Comparison of ENCODE assay signal across 10 mouse cellular contexts in the genomic region with DNA sequence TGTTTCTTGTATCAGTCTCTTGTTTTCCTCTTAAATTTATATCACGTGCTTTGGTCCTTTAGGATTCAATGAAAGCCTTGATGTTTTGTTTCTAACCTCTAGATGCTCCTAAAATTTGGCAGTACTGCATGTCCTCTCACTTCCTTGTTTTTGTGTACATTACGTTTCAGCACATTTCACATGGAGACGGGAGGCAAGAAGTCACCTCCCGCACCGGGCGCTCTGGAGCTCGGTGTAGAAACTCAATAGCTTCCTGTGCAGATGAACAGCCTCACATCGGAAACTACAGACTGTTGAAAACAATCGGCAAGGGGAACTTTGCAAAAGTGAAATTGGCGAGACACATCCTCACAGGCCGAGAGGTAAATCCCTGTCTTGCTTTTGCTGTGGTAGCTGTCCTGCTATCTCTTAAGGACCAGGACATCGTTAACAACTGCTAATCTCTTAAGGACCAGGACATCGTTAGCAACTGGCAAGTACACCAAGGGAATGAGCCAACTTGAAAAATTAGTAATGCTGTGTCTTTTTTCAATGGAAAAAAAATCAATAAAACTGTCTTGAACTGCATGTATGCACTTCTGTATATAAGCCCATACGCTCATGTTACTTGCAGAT. TPM values are rescaled to one million over a fixed set of nuclear protein-coding genes. Genes with fewer than 3 reads are reported as not detected.
DNase-seq lines count a peak whose midpoint lies in the region; ATAC-seq and TF ChIP-seq lines count a peak whose summit lies in the region.
"Had no signal": no experiment of that assay in that cellular context is flagged by ENCODE, and none has a peak within 500 bp of the region (broad histone marks: within the 10 kb centered on the region; RNA-seq: fewer than 3 reads in every experiment).

No protein-coding gene starts in this region.

- no peak overlapping the region for H3K27ac ChIP-seq in liver, embryonic 14.5 days
- H3K27ac ChIP-seq in liver, embryonic 12.5 days, result no peak overlapping the region

- no peak overlapping the region for H3K4me3 ChIP-seq in liver, embryonic 14.5 days (ENCODE audit: insufficient read depth in 1 of 2, low read depth in 2 of 2, low read length in 2 of 2)
- H3K4me3 ChIP-seq in liver, embryonic 12.5 days, result no peak overlapping the region

- WGBS in liver, embryonic 14.5 days (ENCODE audit: insufficient replicate concordance), result 41% methylated on average over 14 of the region's 14 CpGs
- WGBS in liver, embryonic 12.5 days (ENCODE audit: insufficient replicate concordance), result 67% methylated on average over 14 of the region's 14 CpGs

- H3K4me1 ChIP-seq in liver, embryonic 14.5 days (replicated peaks; ENCODE audit: control insufficient read depth in 2 of 2, insufficient read depth in 2 of 2, low read length in 1 of 2), result peaks cover 12 to 14% of the 10 kb centered on the region in 2 experiments; a peak in 3 of 4 replicates
- H3K4me1 ChIP-seq in liver, embryonic 12.5 days, result peaks cover 42% of the 10 kb centered on the region

- no peak overlapping the region for H3K9ac ChIP-seq in liver, embryonic 14.5 days (replicated peaks)
- no peak overlapping the region for H3K9ac ChIP-seq in liver, embryonic 12.5 days

- TF ChIP-seq EP300 in liver, embryonic 14.5 days (IDR thresholded peaks at IDR 0.05; ENCODE audit: low read depth), result peak; percentile 58

- intact Hi-C loops in gastrocnemius, postnatal 36 days (cut with DNase I), result no loop called here
- intact Hi-C loops in heart, postnatal 25 days (cut with DNase I), result no loop called here

- peak; percentile 9 for DNase-seq in gastrocnemius, adult 18-20 months (ENCODE audit: low spot score)
- DNase-seq in gastrocnemius, postnatal 36 days, result no peak
- DNase-seq in liver, embryonic 14.5 days (ENCODE audit: low read depth in 3 of 3, low spot score in 3 of 3), result no peak
- peak; percentile 3 for DNase-seq in heart, postnatal 25 days (ENCODE audit: low spot score)
- DNase-seq in layer of hippocampus, postnatal 25 days (ENCODE audit: extremely low spot score in 1 of 2, low spot score in 1 of 2), result no peak
- no peak for DNase-seq in cerebellum, adult 11 months
- DNase-seq: cerebellum, postnatal 14 days; kidney, adult 11 months had no signal

- no peaks in the 10 kb centered on the region for H3K9me3 ChIP-seq in liver, embryonic 14.5 days (ENCODE audit: control insufficient read depth, low read length)
- H3K9me3 ChIP-seq in liver, embryonic 12.5 days (replicated peaks), result 0 out of 2 replicates have a peak, but pooled peaks cover 3% of the 10 kb centered on the region

- peak; percentile 48; the same call in 1 of the 2 replicates for ATAC-seq in liver, embryonic 14.5 days (ENCODE audit: insufficient read depth)
- ATAC-seq in liver, embryonic 12.5 days, result no peak
- peak; percentile 86 for ATAC-seq in megakaryocyte progenitor cell, adult 5-6 weeks (replicated peaks; ENCODE audit: poor library complexity)

- TF ChIP-seq CTCF in liver, embryonic 14.5 days (IDR thresholded peaks at IDR 0.05; ENCODE audit: low read depth), result no peak

- no peaks in the 10 kb centered on the region for H3K27me3 ChIP-seq in liver, embryonic 14.5 days (ENCODE audit: control insufficient read depth, insufficient read depth, low read length)
- no peaks in the 10 kb centered on the region for H3K27me3 ChIP-seq in liver, embryonic 12.5 days (replicated peaks)

- H3K36me3 ChIP-seq in liver, embryonic 14.5 days (replicated peaks; ENCODE audit: control insufficient read depth, insufficient read depth, low read depth), result peaks cover 7% of the 10 kb centered on the region
- H3K36me3 ChIP-seq in liver, embryonic 12.5 days, result peaks cover 49% of the 10 kb centered on the region

- H3K4me2 ChIP-seq in liver, embryonic 14.5 days (ENCODE audit: low read depth), result no peak overlapping the region
- no peak overlapping the region for H3K4me2 ChIP-seq in liver, embryonic 12.5 days

RNA-seq across cellular contexts. Expression of gene Mark3, which starts 18.2 kb away (rescaled TPM):
- total RNA-seq in gastrocnemius, adult 18-20 months (2021), result 10 to 100 TPM; 52.7 to 55.0 TPM
- total RNA-seq in gastrocnemius, postnatal 36 days (2021), result 10 to 100 TPM; 49.6 to 51.3 TPM
- polyA plus RNA-seq in liver, embryonic 14.5 days (2012; rRNA removed), result 14.6 and 24.6 TPM in 2 replicates
- polyA plus RNA-seq in liver, embryonic 14.5 days (2014; fragmentation: Nextera tagmentation; extraction: Ambion mirVana), result 18.0 and 19.5 TPM in 2 replicates
- 32.9 and 35.2 TPM in 2 replicates for polyA plus RNA-seq in liver, embryonic 12.5 days (2016; fragmentation: Nextera tagmentation; extraction: Ambion mirVana)
- total RNA-seq in heart, postnatal 25 days (2021), result 10 to 100 TPM; 52.9 to 54.3 TPM
- total RNA-seq in megakaryocyte progenitor cell, adult 5-6 weeks (2015), result 60.2 and 88.1 TPM in 2 replicates
- 63.5 and 73.1 TPM in 2 replicates for total RNA-seq in megakaryocyte progenitor cell, adult 5-6 weeks (2017)
- total RNA-seq in layer of hippocampus, postnatal 25 days (2021), result 100 to 1,000 TPM; 103 to 116 TPM

RNA-seq across cellular contexts. Expression of gene Eif5, which starts 54.7 kb away (rescaled TPM):
- total RNA-seq in gastrocnemius, adult 18-20 months (2021), result 100 to 1,000 TPM; 160 to 165 TPM
- total RNA-seq in gastrocnemius, postnatal 36 days (2021), result 100 to 1,000 TPM; 123 to 146 TPM
- polyA plus RNA-seq in liver, embryonic 14.5 days (2012; rRNA removed), result 64.1 and 112 TPM in 2 replicates
- 411 and 432 TPM in 2 replicates for polyA plus RNA-seq in liver, embryonic 14.5 days (2014; fragmentation: Nextera tagmentation; extraction: Ambion mirVana)
- 664 and 670 TPM in 2 replicates for polyA plus RNA-seq in liver, embryonic 12.5 days (2016; fragmentation: Nextera tagmentation; extraction: Ambion mirVana)
- 100 to 1,000 TPM; 140 to 145 TPM for total RNA-seq in heart, postnatal 25 days (2021)
- total RNA-seq in megakaryocyte progenitor cell, adult 5-6 weeks (2015), result 349 and 403 TPM in 2 replicates
- total RNA-seq in megakaryocyte progenitor cell, adult 5-6 weeks (2017), result 221 and 322 TPM in 2 replicates
- 100 to 1,000 TPM; 243 to 246 TPM for total RNA-seq in layer of hippocampus, postnatal 25 days (2021)

Comparison
In these comparisons a context has a peak if more than half of its experiments do, and no peak if none do; other contexts are left out.
1. DNase-seq: peak in gastrocnemius, adult 18-20 months (single experiment) and heart, postnatal 25 days (single experiment); none in gastrocnemius, postnatal 36 days (0 of 2), liver, embryonic 14.5 days (0 of 3), layer of hippocampus, postnatal 25 days (0 of 2) and cerebellum, adult 11 months (single experiment).